Mouse (Mus musculus) erythroblast, embryonic 14.5 days (primary cell): ENCODE measurements at regions not wholly inside any gene's neighbourhood (a gene's known extent, or its start where the extent isn't known, plus 50 kb on each side); places are given as distances from the start of the nearest gene placed in this dataset.

ENCODE experiments used
- GATA1 ChIP-seq: IDR thresholded peaks from 2 replicates; pipeline ENCODE4 v1.6.1; 2012; ENCODE audit warnings: low read length, inconsistent platforms, mixed read lengths
- TAL1 ChIP-seq: IDR thresholded peaks from 3 replicates; pipeline ENCODE4 v1.6.1; 2012; ENCODE audit warnings: low read length, inconsistent platforms, mixed read lengths

GRCm38 (mm10) chr1:158057789-158058188 lies 298.3 kb downstream of the Brinp2 start:
- TF ChIP-seq GATA1 (no peak), TAL1 (no peak)
